Comparison of ENCODE assay signal across 10 mouse cellular contexts in genomic region chr2:35504417-35504776, GRCm38 (mm10). TPM values are rescaled to one million over a fixed set of nuclear protein-coding genes. Genes with fewer than 3 reads are reported as not detected.
DNase-seq lines count a peak whose midpoint lies in the region; ATAC-seq and TF ChIP-seq lines count a peak whose summit lies in the region.
"Had no signal": no experiment of that assay in that cellular context is flagged by ENCODE, and none has a peak within 500 bp of the region (broad histone marks: within the 10 kb centered on the region; RNA-seq: fewer than 3 reads in every experiment).

No protein-coding gene starts in this region.

- TF ChIP-seq RAD21 in MEL (IDR thresholded peaks at IDR 0.05; ENCODE audit: low read depth, low read length), result no peak

- no peaks in the 10 kb centered on the region for H3K9me3 ChIP-seq in intestine, embryonic 14.5 days (ENCODE audit: control insufficient read depth, low read length)
- no peaks in the 10 kb centered on the region for H3K9me3 ChIP-seq in intestine, postnatal 0 days (ENCODE audit: control insufficient read depth)
- no peaks in the 10 kb centered on the region for H3K9me3 ChIP-seq in MEL (replicated peaks; ENCODE audit: insufficient read depth, low read length)
- H3K9me3 ChIP-seq in embryonic facial prominence, embryonic 10.5 days, result no peaks in the 10 kb centered on the region
- H3K9me3 ChIP-seq in liver, embryonic 12.5 days (replicated peaks), result peaks cover 8% of the 10 kb centered on the region; the same call in 1 of the 2 replicates

- H3K4me1 ChIP-seq in intestine, embryonic 14.5 days (replicated peaks; ENCODE audit: control insufficient read depth, insufficient read depth, low read length), result peaks cover 59% of the 10 kb centered on the region
- H3K4me1 ChIP-seq in intestine, postnatal 0 days (replicated peaks; ENCODE audit: control insufficient read depth, insufficient read depth, low read length), result peaks cover 5% of the 10 kb centered on the region; the same call in 1 of the 2 replicates
- H3K4me1 ChIP-seq in MEL (ENCODE audit: control insufficient read depth in 1 of 2, insufficient read depth in 2 of 2, low read length in 2 of 2), result peaks cover 33 to 70% of the 10 kb centered on the region in 2 experiments
- H3K4me1 ChIP-seq in embryonic facial prominence, embryonic 10.5 days, result peaks cover 63% of the 10 kb centered on the region
- peaks cover 99% of the 10 kb centered on the region for H3K4me1 ChIP-seq in liver, embryonic 12.5 days

- H3K4me2 ChIP-seq in intestine, embryonic 14.5 days (ENCODE audit: low read length), result 0 out of 2 replicates have a peak overlapping the region, but pooled peaks have one; percentile 6
- no peak overlapping the region for H3K4me2 ChIP-seq in intestine, postnatal 0 days (replicated peaks; ENCODE audit: low read depth)
- peak overlapping the region; percentile 39 for H3K4me2 ChIP-seq in liver, embryonic 12.5 days

- DNase-seq in intestine, embryonic 14.5 days (ENCODE audit: low spot score), result no peak
- DNase-seq in MEL (ENCODE audit: low read depth, low spot score), result no peak
- no peak for DNase-seq in embryonic facial prominence, embryonic 10.5 days (ENCODE audit: low spot score)
- DNase-seq in urinary bladder, postnatal 25 days (ENCODE audit: low spot score), result no peak
- DNase-seq in right cerebral cortex, postnatal 25 days, result no peak
- DNase-seq: cerebellum, adult 11 months; kidney, adult 2 months; right cerebral cortex, adult 18-20 months had no signal

- H3K9ac ChIP-seq in intestine, embryonic 14.5 days (ENCODE audit: low read length), result no peak overlapping the region
- no peak overlapping the region for H3K9ac ChIP-seq in intestine, postnatal 0 days (ENCODE audit: low read depth, low read length)
- peak overlapping the region; percentile 55 for H3K9ac ChIP-seq in MEL (ENCODE audit: control insufficient read depth, low read depth, low read length, poor library complexity, severe bottlenecking)
- peak overlapping the region; percentile 57 for H3K9ac ChIP-seq in liver, embryonic 12.5 days

- no peaks in the 10 kb centered on the region; the same call in 1 of the 2 replicates for H3K79me2 ChIP-seq in MEL (ENCODE audit: control insufficient read depth, insufficient read depth, low read length, poor library complexity)

- ATAC-seq in intestine, embryonic 14.5 days (replicated peaks; ENCODE audit: low FRiP score, low TSS enrichment, low read depth), result no peak
- no peak for ATAC-seq in intestine, postnatal 0 days
- ATAC-seq in liver, embryonic 12.5 days, result no peak

- H3K4me3 ChIP-seq in intestine, embryonic 14.5 days (ENCODE audit: low read depth, low read length), result no peak overlapping the region
- no peak overlapping the region for H3K4me3 ChIP-seq in intestine, postnatal 0 days (ENCODE audit: low read depth, low read length)
- peak overlapping the region; percentile 4 to 29; a peak in 2 of 4 replicates for H3K4me3 ChIP-seq in MEL (ENCODE audit: control insufficient read depth in 1 of 2, insufficient read depth in 1 of 2, low read depth in 2 of 2, low read length in 2 of 2)
- no peak overlapping the region for H3K4me3 ChIP-seq in embryonic facial prominence, embryonic 10.5 days
- no peak overlapping the region for H3K4me3 ChIP-seq in liver, embryonic 12.5 days

- no peaks in the 10 kb centered on the region for H3K27me3 ChIP-seq in intestine, embryonic 14.5 days (replicated peaks; ENCODE audit: control insufficient read depth, insufficient read depth, low read length)
- no peaks in the 10 kb centered on the region for H3K27me3 ChIP-seq in intestine, postnatal 0 days (replicated peaks; ENCODE audit: control insufficient read depth, insufficient read depth, low read length)
- H3K27me3 ChIP-seq in MEL (ENCODE audit: control insufficient read depth in 1 of 2, insufficient read depth in 2 of 2, low read length in 2 of 2), result no peaks in the 10 kb centered on the region
- H3K27me3 ChIP-seq in embryonic facial prominence, embryonic 10.5 days (replicated peaks; ENCODE audit: low read depth, poor library complexity, severe bottlenecking), result no peaks in the 10 kb centered on the region
- H3K27me3 ChIP-seq in liver, embryonic 12.5 days (replicated peaks), result no peaks in the 10 kb centered on the region

- WGBS in intestine, embryonic 14.5 days, result 40% methylated on average over 7 of the region's 7 CpGs
- 62% methylated on average over 7 of the region's 7 CpGs for WGBS in intestine, postnatal 0 days
- 59% methylated on average over 7 of the region's 7 CpGs for WGBS in embryonic facial prominence, embryonic 10.5 days
- WGBS in liver, embryonic 12.5 days (ENCODE audit: insufficient replicate concordance), result 23% methylated on average over 7 of the region's 7 CpGs

- H3K27ac ChIP-seq in intestine, embryonic 14.5 days (ENCODE audit: low read depth), result peak overlapping the region; percentile 84
- H3K27ac ChIP-seq in intestine, postnatal 0 days (ENCODE audit: low read depth, low read length), result no peak overlapping the region
- H3K27ac ChIP-seq in MEL (ENCODE audit: control insufficient read depth, low read depth, low read length), result peak overlapping the region; percentile 98
- peak overlapping the region; percentile 81 for H3K27ac ChIP-seq in embryonic facial prominence, embryonic 10.5 days (replicated peaks)
- H3K27ac ChIP-seq in liver, embryonic 12.5 days, result peak overlapping the region; percentile 93

- no peak for TF ChIP-seq CTCF in intestine, postnatal 0 days (IDR thresholded peaks at IDR 0.05; ENCODE audit: low read depth)
- no peak for TF ChIP-seq CTCF in MEL (IDR thresholded peaks at IDR 0.05 in 2 of 3, conservative IDR thresholded peaks at IDR 0.05 in 1 of 3; ENCODE audit: control insufficient read depth in 1 of 3, insufficient read depth in 1 of 3, low read depth in 2 of 3, low read length in 3 of 3, poor library complexity in 1 of 3, severe bottlenecking in 1 of 3)

- no peak; a peak in 1 of 4 replicates for TF ChIP-seq POLR2A in MEL (IDR thresholded peaks at IDR 0.05; ENCODE audit: control insufficient read depth in 1 of 2, insufficient read depth in 1 of 2, low read depth in 1 of 2, low read length in 2 of 2, poor library complexity in 1 of 2)

- no peak; a peak in 1 of 4 replicates for TF ChIP-seq EP300 in MEL (IDR thresholded peaks at IDR 0.05; ENCODE audit: low read depth in 1 of 2, low read length in 2 of 2)

- no peaks in the 10 kb centered on the region for H3K36me3 ChIP-seq in intestine, embryonic 14.5 days (ENCODE audit: control insufficient read depth, insufficient read depth, low read length)
- H3K36me3 ChIP-seq in intestine, postnatal 0 days (ENCODE audit: control insufficient read depth, insufficient read depth), result no peaks in the 10 kb centered on the region
- H3K36me3 ChIP-seq in MEL (ENCODE audit: control insufficient read depth in 1 of 2, insufficient read depth in 2 of 2, low read length in 2 of 2), result peaks cover 0 to 57% of the 10 kb centered on the region in 2 experiments; a peak in 2 of 4 replicates
- no peaks in the 10 kb centered on the region for H3K36me3 ChIP-seq in embryonic facial prominence, embryonic 10.5 days (replicated peaks)
- 0 out of 2 replicates have a peak, but pooled peaks cover 4% of the 10 kb centered on the region for H3K36me3 ChIP-seq in liver, embryonic 12.5 days

TF ChIP-seq in MEL, 35 proteins besides CTCF, POLR2A, EP300 and RAD21:
- TF ChIP-seq ELF1 (IDR thresholded peaks at IDR 0.05; ENCODE audit: low read depth, low read length), result 0 out of 2 replicates have a peak, but pooled peaks have one; percentile 0
- TF ChIP-seq TCF12 (IDR thresholded peaks at IDR 0.05; ENCODE audit: low read depth, low read length), result 0 out of 2 replicates have a peak, but pooled peaks have one; percentile 4
- TF ChIP-seq MAX (IDR thresholded peaks at IDR 0.05; ENCODE audit: low read length), result no peak
- TF ChIP-seq SIN3A (IDR thresholded peaks at IDR 0.05; ENCODE audit: low read length), result 0 out of 2 replicates have a peak, but pooled peaks have one; percentile 10

RNA-seq across cellular contexts. Expression of gene Ggta1, which starts 41.4 kb away (rescaled TPM):
- 20.1 and 20.8 TPM in 2 replicates for polyA plus RNA-seq in intestine, embryonic 14.5 days (2014; fragmentation: Nextera tagmentation; extraction: Ambion mirVana)
- polyA plus RNA-seq in intestine, postnatal 0 days (2015; fragmentation: Nextera tagmentation; extraction: Ambion mirVana), result 6.4 and 7.0 TPM in 2 replicates
- total RNA-seq in MEL (2012; rRNA removed), result 23.6 and 30.7 TPM in 2 replicates
- polyA plus RNA-seq in MEL (2012; ENCODE audit: insufficient read depth in 1 of 2, insufficient read length in 2 of 2, low read depth in 1 of 2, low replicate concordance in 2 of 2, missing spikeins in 1 of 2), result 10 to 100 TPM in 1 of 2 experiments, not detected in 1; 29.2 TPM
- 6.3 and 8.0 TPM in 2 replicates for polyA plus RNA-seq in embryonic facial prominence, embryonic 10.5 days (2016; fragmentation: Nextera tagmentation; extraction: Ambion mirVana)
- polyA plus RNA-seq in liver, embryonic 12.5 days (2016; fragmentation: Nextera tagmentation; extraction: Ambion mirVana), result 12.7 and 13.0 TPM in 2 replicates

RNA-seq across cellular contexts. Expression of gene Dab2ip, which starts 53.7 kb away (rescaled TPM):
- 43.3 and 47.8 TPM in 2 replicates for polyA plus RNA-seq in intestine, embryonic 14.5 days (2014; fragmentation: Nextera tagmentation; extraction: Ambion mirVana)
- 41.3 and 48.5 TPM in 2 replicates for polyA plus RNA-seq in intestine, postnatal 0 days (2015; fragmentation: Nextera tagmentation; extraction: Ambion mirVana)
- total RNA-seq in MEL (2012; rRNA removed), result 2.5 and 4.0 TPM in 2 replicates
- 1 to 10 TPM in 1 of 2 experiments, not detected in 1; 9.9 TPM for polyA plus RNA-seq in MEL (2012; ENCODE audit: insufficient read depth in 1 of 2, insufficient read length in 2 of 2, low read depth in 1 of 2, low replicate concordance in 2 of 2, missing spikeins in 1 of 2)
- 34.7 and 35.4 TPM in 2 replicates for polyA plus RNA-seq in embryonic facial prominence, embryonic 10.5 days (2016; fragmentation: Nextera tagmentation; extraction: Ambion mirVana)
- polyA plus RNA-seq in liver, embryonic 12.5 days (2016; fragmentation: Nextera tagmentation; extraction: Ambion mirVana), result 8.6 and 13.1 TPM in 2 replicates

Comparison
In these comparisons a context has a peak if more than half of its experiments do, and no peak if none do; other contexts are left out.
1. H3K4me3 ChIP-seq: peak in MEL (2 of 2); none in intestine, embryonic 14.5 days (single experiment), intestine, postnatal 0 days (single experiment), embryonic facial prominence, embryonic 10.5 days (single experiment) and liver, embryonic 12.5 days (single experiment).
2. H3K9ac ChIP-seq: peak in MEL (single experiment) and liver, embryonic 12.5 days (single experiment); none in intestine, embryonic 14.5 days (single experiment) and intestine, postnatal 0 days (single experiment).